Mouse (Mus musculus): ENCODE data around the gene Slc23a2. TPM values are rescaled to one million over a fixed set of nuclear protein-coding genes. Genes with fewer than 3 reads are reported as not detected.
A peak's percentile ranks its signal among the peaks of the same experiment; 100 is the strongest.

Slc23a2 gene
- total RNA-seq (2021), result 10 to 100 TPM; 15.4 to 16.0 TPM
- long read RNA-seq, experiment 1, partial matches to known transcripts, result 0 of 4 reads
- long read RNA-seq, experiment 1, other reads (novel, unspliced or antisense), result 4 of 4 reads
- long read RNA-seq, experiment 2, full-length matches to known transcripts, result 2 of 5 reads
- long read RNA-seq, experiment 2, partial matches to known transcripts, result 1 of 5 reads
- long read RNA-seq, experiment 2, other reads (novel, unspliced or antisense), result 2 of 5 reads

DNA sequence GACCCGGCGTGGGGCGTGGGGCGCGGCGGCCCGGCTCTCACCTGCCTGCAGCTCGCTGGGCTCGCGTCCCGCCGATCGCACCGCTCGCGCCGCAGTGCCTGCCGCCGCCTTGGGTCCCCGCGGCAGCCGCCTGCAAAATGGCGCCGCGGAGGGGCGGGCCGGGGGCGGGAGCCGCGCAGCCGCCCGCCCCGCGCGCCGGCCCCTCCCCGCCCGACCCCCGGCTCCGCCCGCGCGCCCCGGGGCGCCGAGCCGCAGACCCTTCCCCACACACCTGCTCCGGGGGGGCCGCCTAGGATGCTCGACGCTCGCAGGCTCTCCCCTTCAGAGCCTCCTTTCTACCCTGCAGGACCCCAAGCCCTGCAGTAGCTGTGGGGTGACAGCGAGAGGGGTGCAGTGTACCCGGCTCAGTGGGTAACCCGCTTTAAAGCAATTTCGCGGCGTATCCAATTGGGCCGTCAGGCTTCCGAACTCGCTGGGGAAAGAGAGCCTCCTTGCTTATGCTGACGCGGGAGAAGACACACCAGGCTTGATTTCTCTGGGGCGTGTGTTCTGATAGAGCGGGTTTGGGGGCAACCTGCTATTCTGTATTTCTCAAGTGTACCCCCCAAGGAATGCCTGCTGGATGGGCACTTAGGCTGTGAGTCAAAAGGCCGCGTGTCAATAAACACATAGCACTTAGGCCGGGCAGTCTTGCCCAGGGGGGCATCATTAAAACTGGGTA lies at the start of gene Slc23a2:
Slc23a2 (minus strand) TSS at position 138 of the 721 bp plus-strand sequence.
- intact Hi-C loops (cut with DNase I), result no loop called here

DNA sequence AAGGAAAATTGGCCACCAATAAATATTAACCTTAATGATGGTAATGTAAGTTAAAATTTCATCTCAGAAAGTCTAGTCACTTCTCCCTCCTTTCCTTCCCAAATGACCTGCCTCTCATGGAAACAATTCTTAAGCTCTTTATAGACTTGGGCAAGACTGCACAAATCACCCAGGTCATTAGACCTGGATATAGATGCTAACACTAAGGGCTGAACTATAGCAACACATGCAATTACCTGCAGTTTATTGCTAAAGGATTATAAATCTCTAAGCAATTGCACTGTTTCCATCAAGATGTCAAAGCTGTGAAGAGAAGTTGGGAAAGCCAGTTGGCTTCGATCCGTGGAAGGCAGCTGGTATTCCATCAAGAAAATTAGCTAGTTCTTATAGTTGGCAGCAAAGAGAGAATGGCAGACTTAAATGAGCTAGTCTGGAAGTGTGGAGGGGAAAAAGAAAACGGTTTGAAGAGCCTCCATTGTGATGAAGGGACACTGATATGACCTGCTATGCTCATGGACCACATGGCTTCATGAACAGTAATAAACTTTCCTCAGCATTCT lies 45.8 kb upstream of the Slc23a2 start:
- intact Hi-C loops (cut with DNase I), result no loop called here

More for the DNA sequence above, at the start of gene Slc23a2:
- peak; percentile 71 to 77 for DNase-seq

DNA sequence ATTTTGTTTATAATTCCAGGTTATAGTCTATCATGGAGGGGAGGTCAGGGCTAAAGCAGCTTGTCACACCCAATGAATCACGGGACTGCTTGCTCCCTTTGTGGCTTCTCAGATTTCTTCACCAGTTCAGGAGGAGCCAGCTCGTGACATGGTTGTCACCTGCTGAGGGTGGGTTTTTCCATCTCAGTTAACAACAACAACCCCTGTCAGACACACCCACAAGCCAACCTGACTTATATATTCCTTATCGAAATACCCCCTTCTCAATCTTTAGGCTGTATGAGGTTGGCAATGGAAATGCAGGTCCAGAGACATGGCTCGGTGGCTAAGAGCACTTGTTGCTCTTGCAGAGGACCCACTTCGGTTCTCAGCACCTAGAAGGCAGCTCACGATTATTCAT lies 39.0 kb upstream of the Slc23a2 start:
- no peak for DNase-seq
- intact Hi-C loops (cut with DNase I), result no loop called here

More for the DNA sequence above, 45.8 kb upstream of the Slc23a2 start:
- DNase-seq, result no peak

DNA sequence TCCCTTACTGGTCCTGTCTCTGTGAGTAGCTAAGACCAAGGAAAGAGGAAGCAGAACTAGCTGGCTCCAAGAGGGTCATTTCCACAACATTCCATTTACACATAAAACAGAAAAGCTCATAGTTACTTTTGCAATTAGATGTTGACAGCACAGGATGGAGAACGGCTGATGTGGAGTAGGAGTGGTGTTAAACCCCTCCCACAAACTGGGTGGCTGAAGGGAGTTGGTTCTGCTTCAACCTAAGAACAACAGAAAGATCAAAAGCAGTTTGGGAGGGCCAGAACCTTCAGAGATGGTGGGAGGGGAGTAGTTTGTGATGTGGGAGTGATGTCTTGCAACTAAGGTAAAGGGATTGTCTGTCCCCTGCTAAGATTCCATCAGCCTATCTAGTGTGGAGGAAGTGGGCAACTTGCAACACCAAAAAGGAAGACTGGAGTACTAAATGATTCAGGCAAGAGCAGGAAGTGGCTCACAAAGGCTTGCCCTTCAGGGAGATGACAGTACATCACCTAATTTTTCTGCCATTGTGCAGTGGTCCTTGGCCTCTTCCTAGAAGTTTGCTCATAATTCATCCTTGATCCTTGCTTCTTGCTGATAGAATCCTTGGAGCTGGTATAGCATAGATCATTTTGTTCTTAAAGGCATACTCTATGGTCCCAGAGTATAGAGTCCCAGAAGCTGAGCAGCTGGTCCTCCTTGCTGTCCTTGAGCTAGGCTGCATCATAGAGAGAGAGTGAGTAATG lies 35.7 kb upstream of the Slc23a2 start:
- DNase-seq, result no peak
- intact Hi-C loops (cut with DNase I), result no loop called here

DNA sequence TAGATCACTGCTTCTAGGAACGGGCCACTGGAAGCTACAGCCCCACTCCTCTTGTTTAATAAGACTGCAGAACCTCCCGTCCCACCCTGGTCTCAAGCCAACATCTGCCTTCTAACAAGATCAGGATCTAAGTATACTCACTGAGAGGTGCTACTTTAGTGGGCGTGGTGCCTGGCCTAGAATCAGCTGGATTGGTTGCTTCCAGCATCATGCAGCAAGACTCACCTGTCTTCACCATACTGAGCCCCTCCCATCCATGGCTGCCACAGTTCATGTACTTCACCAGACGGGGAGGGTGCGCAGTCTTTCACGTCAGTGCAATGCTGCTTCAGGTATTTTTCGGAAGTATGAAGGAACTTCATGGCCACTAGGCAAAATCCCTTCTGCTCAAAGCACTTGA lies 34.5 kb upstream of the Slc23a2 start:
- intact Hi-C loops (cut with DNase I), result no loop called here
- no peak for DNase-seq

DNA sequence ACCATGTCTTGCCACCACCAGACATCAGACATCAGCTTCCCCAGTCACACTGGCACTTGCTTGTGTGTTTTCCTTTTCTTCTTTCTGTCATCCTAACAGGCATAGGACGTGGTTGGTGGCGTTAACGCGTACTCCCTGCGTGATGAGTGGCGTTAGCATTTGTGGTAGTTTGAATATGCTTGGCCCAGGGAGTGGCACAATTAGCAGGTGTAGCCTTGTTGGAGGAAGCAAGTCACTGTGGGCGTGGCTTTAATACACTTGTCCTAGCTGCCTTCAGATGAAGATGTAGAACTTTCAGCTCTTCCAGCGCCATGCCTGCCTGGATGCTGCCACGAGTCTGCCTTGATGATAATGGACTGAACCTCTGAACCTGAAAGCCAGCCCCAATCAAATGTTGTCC lies 32.5 kb upstream of the Slc23a2 start:
- intact Hi-C loops (cut with DNase I), result no loop called here
- no peak for DNase-seq

DNA sequence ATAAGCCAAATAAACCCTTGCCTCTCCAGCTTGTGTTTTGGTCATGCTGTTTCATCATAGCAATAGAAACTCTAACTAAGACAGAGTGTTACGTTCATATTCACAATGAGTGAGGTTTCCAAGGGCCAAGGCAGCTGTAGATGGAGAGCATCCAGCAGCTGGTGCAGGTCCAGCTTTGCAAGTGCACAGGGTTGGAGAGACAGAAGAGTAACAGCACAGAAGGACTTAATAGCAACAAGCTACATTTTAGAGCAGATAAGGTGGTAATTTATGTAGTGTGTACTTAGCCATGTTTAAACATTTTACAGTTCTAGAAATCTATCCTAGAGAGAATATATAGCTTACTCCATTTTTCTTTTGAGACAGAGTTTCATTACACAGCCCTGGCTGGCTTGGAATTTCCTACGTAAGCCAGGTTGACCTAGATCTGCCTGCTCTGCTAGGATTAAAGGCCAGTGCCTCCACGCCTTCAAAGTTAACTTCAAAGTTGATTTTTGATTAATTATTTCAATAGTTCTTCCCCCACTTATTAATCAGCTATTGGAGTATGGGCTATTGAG lies 31.5 kb upstream of the Slc23a2 start:
- peak; percentile 26 to 41 for DNase-seq
- intact Hi-C loops (cut with DNase I), result no loop called here

DNA sequence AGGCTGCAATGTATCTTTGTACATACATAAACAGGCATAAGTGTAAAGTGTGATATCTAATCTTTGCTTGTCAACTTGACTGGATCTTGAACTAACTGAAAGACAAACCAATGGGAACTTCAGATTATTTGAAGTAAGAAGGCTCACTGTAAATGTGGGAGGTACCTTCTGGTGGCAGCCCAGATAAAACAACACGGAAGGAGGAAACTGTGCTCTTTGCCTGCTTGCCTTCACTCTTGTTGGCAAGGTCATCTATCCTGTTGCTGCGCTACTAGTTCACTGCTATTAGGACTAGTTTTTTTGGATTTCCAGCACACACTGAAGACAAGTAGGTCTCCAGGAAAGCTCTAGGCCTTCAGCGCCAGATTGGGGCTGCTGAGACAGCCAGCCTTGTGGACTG lies 29.1 kb upstream of the Slc23a2 start:
- intact Hi-C loops (cut with DNase I), result no loop called here
- DNase-seq, result no peak

DNA sequence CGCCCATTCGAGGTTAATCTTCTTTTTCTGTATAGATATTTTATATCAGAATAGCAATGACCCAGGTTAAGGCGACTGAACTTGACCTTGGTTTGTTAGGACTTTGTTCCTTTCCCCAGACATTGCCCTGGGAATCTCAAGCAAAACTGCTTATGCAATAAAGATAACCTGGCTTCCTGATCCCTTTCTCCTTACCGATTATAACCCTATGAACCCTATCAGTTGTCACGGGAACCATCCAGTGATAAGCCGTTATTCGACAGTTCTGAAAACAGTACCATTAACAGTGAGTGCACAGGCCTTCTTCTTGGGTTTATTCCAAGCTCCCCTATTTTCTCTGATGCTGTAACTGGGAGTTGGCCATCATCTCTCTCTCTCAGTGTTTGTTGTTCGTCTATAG lies 27.0 kb upstream of the Slc23a2 start:
- intact Hi-C loops (cut with DNase I), result no loop called here
- no peak for DNase-seq

DNA sequence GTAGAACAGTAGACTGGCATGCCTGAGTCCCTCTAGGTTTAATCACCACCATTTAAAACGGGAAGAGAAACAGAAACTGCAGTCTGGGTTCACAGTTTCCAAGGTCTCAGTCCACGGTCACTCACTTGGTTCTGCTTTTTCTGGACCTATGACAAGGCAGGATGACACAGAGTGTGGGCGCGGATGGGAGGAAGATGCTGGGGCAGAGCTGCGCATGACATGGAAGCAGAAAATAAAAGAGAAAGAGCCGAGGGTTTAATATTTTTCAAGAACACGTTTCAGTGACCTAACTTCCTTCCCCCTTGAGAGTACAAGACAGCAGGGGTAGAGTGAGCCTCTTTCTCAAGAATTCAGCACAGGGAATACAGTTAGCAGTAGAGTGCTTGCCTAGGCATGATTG lies 24.2 kb upstream of the Slc23a2 start:
- intact Hi-C loops (cut with DNase I), result no loop called here
- no peak for DNase-seq

DNA sequence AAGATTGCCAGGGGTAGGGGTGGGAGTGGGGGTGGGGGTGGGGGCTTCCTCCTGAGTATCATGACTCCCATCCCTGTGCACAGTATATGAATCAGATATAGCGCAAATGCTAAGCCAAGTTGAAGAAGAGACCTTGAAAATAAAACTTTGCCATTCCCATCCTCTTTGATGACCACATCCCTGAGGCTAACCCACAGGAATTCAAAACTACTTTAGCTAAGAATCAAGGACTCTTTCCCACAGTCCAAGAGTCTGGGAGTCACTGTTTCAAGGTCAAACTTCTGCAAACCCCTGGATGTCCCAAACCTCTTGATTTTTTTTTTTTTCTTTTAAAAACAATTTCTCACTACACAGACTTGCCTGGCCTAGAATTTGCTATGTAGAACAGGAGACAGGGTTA lies 18.7 kb upstream of the Slc23a2 start:
- intact Hi-C loops (cut with DNase I), result no loop called here
- DNase-seq, result no peak

DNA sequence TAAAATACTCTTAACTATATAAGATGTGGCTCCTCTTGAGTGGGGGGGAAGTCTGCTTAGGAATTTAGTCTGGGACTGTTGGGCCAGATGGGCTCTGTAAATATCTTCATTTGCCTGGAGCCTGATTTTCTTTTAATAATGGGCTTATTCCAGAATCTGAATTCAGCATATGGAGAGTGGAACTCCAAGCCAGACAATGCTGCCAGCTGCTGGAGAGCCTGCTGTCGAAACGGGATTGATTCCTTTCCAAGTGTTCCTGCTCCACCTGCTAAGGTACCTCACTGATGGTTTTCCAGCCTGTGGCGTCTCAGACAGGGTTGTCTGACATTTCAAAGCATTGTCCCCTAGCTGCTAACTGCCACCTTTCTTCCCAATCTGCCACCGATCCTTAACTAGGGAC lies 12.6 kb upstream of the Slc23a2 start:
- DNase-seq, result no peak
- intact Hi-C loops (cut with DNase I), result no loop called here

DNA sequence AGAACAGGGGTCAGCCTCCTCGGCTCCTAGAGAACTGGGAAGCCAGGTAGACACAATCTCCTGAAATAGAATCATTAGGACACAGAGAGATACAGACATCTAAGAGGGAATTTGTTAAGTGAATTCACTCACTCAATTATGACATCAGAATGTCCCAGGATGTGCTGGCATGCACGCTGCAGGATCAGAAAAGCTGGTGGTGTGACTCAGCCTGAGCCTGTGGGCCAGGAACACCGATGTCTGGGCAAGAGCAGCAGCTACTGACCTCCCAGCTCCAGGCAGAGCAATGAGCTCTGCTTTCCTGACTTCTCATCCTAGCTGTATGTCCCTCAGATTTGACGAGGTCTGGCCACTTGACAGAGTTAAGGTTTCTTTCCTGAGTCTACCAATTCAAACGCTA lies 7.8 kb upstream of the Slc23a2 start:
- intact Hi-C loops (cut with DNase I), result no loop called here
- DNase-seq, result no peak

DNA sequence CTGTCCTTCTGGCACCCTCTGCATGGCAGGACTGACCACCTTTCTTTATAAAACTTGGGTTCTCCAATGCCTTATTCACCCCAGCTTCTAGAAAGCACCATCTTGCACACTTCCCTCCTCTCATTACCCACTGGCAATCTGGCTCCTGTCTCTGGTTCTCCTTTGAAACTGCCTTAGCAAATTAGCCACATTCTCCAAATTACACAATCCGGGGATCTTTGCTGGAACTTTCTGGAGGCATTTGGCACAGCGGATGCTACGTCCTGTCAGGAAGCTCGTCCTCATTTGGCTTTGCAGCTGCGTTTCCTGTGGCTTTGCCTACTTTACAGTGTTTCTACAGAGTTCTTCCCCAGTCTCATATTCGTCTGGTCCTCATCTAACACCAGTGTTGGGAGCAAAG lies 6.7 kb upstream of the Slc23a2 start:
- intact Hi-C loops (cut with DNase I), result no loop called here
- peak in 1 of 2 experiments; percentile 34 for DNase-seq

DNA sequence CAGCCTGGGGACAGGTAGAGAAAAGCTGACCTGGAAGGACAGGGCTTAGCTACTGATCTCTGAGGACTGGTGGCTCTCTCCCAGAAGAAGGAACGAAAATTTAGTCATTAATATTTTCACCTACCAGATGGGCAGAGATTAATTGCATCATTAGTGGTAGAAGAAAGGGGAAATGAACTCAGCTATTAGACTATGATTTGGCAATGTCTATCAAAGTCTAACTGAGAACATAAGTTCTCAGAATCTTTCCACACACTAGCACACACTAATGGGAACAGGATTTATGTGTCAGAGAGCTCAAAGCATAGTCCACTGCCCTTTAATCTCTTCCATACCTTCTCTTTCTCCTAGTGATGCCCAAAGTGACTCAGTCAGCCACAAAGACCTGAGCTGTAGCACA lies 6.0 kb upstream of the Slc23a2 start:
- intact Hi-C loops (cut with DNase I), result no loop called here
- DNase-seq, result no peak

DNA sequence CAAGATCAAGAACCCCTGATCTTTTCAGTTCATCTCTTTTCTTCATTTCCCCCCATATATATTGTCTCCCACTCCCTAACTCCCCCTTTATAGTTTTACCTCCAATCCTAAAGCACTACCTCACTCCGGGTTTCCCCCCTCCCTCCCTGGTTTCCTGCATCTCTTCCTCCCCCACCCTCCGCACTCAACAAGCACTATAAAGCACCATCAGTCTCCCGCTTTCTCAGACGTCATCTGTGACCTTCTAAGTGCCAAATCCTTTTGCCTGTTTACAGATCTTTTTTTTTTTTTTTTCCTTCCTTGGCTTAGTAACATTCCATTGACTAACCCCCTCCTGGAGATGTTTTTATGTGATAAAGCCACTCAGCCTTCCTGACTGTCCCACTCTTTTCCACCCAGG lies 1.6 kb upstream of the Slc23a2 start:
- DNase-seq, result no peak
- intact Hi-C loops (cut with DNase I), result no loop called here

DNA sequence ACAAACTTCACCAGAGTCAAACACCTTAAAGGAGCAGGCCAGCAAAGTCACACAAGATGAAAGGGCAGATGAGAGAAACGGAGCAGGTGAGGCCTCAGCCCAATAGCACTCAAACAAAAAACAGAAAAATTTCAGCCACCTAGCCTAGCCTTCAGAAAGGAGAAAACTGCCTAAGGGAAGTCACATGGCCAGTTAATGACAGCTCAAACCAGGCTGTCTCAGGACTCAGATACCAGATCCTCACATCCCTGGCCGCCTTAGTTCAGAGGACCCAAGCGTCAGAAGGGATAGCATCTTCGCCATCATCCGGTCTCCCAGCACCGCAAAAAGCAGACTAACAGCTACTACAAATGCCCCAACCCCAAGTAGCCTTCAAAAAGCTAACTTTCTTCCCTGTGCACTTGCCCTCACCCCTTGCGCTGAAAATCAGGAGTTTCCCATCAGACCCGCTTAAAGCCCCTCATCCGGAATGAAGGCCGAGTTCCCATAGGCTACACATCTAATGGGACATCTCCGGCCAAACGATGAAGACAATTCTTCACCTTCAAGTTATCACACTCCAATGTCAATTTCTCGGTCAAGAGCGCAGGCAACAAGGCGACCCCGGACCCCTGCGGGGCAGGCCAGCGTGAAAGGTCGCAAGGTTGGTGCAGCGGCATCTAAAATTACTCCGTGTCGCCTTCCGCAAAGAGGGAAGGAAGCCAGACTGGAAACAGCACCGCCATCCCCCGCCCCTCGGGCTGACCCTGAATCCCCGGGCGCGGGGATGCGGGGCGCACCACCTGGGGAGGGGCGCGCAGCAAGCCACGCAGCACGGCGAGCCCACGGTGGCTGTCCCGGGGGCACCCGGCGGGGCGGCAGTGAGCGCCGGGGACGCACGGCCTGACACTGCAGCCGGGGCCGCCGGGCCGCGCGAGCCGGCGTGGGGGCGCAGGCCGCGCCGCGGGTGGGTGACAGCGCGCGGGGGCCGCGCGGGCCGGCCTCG lies 673 bp downstream of the Slc23a2 start:
- DNase-seq, result peak in 1 of 2 experiments; percentile 28
- intact Hi-C loops (cut with DNase I), result no loop called here

DNA sequence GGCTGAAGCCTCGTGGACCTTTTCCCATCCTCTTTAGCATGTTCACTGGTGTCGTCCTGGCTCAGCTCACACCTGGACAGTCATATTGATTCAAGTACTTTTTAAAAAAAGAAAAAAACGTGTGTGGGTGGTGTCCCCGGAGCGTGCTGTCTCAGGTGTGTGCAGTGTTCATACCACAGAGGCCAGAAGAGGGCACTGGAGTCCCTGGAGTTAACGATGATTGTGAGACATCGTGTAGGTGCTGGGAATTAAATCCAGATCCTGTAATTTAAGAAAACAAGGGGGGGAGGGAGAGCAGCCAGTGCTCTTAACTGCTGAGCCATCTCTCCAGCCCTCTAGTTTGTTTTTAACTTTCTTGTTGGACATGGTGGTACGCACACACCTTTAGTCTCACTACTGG lies 2.3 kb downstream of the Slc23a2 start:
- intact Hi-C loops (cut with DNase I), result no loop called here
- DNase-seq, result no peak

DNA sequence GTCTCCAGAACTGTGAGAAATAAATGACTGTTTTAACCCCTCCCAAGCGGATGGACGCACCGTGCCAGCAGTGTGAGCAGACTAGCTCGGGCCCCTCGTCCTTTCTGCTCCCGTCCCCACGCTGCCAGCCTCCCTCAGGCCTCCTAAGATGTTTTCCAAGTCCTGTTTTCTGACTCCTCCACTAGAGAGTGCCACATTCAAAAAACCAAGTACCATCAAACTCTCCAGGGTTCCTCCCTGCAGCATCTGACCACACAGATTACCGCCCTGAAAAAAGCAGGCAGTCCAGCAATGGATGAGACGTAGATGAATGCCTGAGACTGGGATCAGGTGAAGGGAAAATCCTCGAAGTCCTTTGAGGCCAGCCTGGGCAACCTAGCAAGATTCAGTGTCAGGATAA lies 4.4 kb downstream of the Slc23a2 start:
- intact Hi-C loops (cut with DNase I), result no loop called here
- DNase-seq, result no peak

DNA sequence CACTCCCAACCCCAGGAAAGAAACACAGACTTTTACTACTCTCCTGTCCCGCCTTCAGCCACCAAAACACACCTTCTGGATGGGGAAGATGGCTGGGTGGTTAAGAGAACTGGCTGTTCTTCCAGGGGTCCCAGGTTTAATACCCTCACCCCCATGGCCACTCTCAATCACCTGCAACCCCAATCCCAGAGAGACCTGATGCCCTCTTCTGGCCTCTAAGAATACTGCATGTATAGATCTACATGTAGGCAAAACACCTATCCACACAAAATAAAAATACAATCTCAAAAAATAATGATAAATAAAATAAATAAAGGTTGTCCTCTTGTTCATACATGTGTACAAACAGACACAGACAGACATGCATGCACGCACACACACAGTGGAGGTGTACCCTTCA lies 5.8 kb downstream of the Slc23a2 start:
- intact Hi-C loops (cut with DNase I), result loop anchor here (5.0 kb wide), 1 partner anchor 103 kb away; no protein-coding TSS in a partner anchor
- no peak for DNase-seq

Data from heart, postnatal 14 days (tissue).